Mouse (Mus musculus) T-helper 2 cell (primary cell): ENCODE measurements around the gene Malsu1.

Experiments used
- in situ Hi-C: fragments of 300-600 bp; cut with MboI, MseI; formaldehyde crosslinking; loops from one replicate; pipeline ENCODE4 v1.15.1; 2025; ENCODE audit warnings: high pct_unique_total_duplicates

The Malsu1 gene

DNA sequence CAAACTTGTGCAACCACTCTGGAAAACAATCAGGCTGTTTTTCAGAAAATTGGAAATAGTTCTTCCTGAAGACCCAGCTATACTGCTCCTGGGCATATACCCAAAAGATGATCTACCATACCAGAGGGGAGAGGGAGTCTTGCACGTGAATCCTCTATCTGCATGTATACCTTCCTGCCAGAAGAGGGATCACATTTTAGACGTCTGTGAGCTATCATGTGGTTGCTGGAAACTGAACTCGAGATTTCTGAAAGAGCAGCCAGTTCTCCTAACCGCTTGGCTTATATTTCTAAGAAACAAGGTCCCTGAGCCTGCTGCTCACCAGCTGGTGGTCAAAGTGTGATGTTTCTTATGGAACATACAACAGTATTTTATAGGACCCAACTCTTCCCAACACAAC is 5.2 kb upstream of the Malsu1 start:
- in situ Hi-C loops, result no loop called here

DNA sequence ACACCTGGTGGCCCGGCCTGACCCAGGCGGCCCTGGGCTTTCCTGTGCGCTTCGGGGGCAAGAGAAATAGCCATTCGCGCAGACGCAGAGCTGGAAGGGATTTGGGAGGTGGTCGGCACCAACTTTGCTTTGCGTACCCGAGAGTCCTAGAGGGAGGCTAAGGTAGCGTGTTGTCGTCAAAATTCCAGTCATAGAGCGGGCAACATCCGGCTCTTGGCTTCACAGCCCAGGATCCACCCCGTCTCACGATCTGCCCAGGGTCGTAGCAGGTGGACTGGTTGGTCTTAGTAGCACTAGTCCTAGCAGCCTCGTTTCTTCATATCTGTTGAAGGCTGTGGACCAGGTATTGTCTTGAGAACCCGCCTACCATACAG is 509 bp downstream of the Malsu1 start:
- in situ Hi-C loops, result no loop called here

DNA sequence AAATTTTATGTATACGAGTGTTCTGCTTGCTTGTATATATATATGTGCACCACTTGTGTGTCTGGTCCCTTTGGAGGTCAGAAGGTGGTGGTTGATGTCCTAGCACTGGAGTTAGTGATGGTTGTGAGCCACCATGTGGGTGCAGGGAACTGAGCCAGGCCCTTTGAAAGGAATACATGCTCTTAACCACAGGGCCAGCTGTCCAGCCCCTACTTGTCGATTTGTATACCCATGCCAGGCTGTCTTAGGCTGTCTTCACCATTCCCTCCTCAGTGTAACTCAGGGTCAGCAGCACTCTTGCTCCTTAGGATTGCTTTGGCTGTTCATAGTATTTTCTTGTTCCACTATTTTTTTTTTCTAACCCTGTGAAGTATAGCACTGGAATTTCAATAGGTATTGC is 4.3 kb downstream of the Malsu1 start:
- in situ Hi-C loops, result no loop called here

DNA sequence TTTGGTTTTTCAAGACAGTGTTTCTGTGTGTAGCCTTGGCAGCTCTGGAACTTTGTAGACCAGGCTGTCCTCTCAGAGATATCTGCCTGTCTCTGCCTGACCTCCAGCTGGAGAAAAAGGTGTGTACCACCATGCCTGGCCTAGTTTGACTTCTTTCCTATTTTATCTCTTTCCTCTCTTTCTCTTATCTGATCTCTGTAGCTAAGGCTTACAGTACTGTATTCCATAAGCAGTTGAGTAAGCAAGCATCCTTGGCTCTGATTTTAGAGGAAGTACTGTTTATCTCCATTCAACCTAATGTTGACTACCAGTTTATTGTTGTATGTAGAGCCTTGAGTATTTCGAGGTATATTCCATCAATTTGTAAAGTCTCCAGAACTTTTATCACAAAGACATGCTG is 5.7 kb downstream of the Malsu1 start:
- in situ Hi-C loops, result no loop called here

DNA sequence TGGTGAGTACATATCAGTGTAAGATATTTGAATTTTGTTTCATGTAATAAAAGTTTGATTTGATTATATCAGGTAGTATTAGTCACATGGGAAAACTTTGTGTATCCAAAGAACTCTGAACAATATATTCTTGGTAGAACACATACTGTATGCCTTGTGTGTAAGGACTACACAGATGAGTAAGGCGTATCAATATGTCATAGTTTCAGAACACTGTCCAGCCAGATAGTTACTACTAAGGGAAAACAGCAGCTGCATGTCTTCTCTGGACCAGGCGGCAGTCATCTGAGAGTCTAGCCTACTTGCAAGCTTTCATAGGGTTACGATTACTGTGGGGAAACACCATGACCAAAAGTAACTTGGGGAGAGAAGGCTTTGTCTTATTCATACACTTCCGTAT is 9.4 kb downstream of the Malsu1 start:
- in situ Hi-C loops, result no loop called here

DNA sequence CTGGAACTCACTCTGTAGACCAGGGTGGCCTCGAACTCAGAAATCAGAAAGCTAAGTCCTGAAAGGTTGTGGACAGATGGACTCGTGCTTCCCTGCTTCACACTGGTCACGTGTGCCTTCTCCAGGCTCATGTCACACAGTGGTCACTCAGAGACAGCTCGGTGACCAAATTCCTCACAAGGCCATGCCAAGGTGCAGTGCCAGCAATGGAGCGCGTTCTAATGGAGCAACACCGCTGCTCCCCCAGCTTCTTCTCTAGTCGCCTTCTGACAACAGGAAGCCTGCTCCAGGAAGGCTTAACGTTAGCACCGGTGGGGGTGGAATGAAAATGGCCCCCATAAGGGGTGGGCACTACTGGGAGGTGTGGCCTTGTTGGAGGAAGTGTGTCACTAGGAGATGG is 21.4 kb downstream of the Malsu1 start:
- in situ Hi-C loops, result no loop called here

DNA sequence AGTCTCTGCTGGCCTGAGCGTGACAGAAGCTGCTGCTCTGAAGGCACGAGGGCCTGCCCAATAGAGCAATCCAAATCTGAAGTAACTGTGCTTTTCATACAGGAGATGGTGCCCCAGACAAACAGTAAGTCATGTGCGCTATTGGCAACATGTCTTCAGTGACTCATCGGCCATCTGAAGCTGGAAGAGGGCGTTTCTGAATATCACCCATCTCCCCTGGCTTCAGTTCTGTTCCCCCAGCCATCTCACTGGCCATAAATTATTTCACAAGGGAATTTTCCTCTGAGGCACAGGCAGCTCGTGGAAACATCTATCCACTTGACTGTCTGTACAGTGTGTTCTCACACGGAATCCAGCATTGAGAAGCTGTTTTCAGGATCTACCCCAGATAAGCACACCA is 22.8 kb downstream of the Malsu1 start:
- in situ Hi-C loops, result no loop called here

DNA sequence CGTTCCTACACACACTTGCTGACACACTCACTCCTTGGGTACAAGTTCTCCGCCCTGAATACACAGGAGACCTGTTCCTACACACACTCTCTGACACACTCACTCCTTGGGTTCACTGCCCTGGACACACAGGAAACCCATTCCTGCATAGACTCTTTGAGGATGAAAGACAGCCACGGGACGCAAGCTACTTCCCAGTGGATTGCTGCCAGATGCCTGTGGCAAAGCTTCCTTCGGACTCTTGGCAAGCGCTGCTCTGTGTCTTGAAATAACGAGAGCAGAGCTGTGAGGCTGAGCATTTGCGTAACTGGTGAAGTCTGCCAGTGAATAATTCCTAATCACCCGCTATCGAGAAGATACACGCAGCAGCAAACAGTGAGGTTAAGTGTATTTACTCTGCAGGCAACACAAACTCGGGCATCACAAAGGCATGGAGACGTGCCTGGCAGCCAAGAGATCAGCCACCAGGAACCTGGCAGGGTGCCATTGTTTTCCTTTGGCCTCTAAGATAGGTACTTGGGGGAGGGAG is 23.4 kb downstream of the Malsu1 start:
- in situ Hi-C loops, result no loop called here

DNA sequence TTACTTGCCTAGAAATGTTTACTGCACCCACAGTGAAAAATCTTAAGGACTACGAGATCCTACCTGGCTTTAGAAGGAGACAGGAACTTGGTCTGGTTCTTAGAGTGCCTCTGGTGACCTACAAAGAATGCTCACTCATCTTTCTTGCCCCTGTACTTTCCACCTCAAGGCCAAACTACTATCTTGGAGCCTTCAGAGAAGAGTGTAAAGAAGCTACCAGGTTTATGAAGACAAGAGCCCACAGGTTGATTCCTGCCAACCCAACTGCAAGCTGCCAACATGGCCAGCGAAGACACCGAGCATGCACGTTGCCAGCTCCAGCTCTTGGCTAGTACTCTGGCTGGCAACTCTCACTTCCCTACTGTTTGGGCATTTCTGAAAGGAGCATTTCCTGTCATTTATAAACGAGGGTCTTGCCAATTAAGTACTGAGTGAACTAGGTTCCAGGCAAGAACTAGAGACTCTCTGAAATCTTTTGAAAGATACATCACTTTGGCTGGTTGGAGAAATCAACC is 24.1 kb downstream of the Malsu1 start:
- in situ Hi-C loops, result no loop called here

DNA sequence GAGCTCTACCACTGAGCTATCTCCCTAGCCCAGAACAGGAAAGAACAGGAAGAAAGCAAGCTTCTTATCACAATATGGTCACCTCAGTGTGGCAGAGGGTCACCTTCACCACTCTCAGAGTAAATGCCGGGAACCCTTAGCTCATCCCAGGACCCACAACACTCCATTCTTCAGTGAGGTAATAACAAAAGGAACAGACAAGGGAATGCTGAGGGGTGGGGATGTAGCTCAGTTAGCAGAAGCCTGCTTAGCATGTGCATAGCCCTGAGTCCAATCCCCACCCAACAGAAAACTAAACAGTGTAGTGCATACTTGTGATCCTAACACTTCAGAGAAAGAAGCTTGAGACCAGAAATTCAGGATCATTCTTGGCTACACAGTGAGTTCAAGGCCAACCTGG is 25.5 kb downstream of the Malsu1 start:
- in situ Hi-C loops, result no loop called here

DNA sequence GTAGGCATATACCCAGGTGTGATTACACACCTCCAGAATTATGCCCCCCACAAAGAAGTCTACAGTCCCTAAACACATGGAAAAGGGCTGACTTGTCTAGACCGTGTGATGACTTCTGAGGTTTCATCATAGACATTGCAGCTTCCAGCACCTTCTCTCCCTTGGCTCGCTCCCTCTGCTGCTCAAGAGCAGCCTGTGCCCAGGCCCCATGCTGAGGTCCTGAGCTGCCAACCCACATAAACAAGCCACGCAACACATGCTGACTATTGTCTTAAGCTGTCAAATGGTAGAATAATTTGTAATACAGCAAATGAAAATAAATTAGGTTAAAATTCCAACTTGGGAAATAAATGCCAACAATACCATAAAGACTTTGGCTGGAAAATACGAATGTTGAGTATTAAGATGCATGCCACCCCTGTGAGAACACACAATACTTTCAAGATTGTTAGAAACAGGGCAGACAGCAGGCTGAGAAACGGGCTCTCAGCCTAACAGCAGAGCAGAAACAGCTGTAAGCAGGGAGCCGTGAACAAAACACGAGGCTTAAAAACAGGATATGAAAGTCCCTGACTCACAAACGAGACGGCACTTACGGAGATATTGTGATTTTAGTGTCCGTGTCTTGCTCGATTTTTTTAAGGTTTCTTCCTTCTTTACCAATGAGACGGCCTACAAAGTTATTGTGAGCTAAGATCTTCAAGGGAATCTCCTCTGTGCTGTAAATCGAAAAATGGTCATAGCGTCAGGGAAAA is 33.3 kb downstream of the Malsu1 start:
- in situ Hi-C loops, result no loop called here

DNA sequence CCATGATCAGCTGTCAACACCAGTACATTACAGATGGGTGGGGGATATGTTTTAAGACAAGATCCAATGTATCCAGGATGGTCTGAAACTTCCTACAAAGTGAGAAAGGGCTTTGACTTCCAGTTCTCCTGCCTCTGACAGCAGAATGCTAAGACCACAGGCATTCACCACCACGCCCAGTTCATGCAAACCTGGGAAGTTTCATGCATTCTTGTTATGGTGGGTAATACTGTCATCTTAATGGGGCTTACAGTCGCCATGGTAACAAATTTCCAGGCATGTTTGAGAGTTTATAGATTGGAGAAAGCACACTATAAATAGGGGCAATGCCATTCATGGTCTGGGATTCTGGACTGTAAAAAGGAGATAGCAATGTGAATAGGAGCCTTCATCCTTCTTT is 35.6 kb downstream of the Malsu1 start:
- in situ Hi-C loops, result no loop called here

DNA sequence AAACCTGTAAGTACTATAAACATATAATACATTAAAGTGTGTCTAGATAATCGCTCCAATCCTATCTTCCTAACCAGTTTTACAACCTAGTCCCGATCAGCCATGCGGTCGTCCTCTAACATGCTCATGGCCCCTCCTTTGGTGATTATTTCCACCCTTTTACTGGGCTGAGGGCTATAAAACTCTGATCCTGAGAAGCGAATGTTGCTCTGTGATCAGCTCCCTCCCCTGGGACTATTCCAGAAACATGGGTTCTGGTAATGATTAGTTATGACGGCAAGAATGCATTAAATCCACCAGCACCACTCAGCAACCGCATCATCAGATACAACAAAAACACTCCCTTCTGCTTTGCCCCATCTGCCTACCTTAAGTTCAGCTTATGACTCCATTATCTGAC is 40.3 kb downstream of the Malsu1 start:
- in situ Hi-C loops, result no loop called here

DNA sequence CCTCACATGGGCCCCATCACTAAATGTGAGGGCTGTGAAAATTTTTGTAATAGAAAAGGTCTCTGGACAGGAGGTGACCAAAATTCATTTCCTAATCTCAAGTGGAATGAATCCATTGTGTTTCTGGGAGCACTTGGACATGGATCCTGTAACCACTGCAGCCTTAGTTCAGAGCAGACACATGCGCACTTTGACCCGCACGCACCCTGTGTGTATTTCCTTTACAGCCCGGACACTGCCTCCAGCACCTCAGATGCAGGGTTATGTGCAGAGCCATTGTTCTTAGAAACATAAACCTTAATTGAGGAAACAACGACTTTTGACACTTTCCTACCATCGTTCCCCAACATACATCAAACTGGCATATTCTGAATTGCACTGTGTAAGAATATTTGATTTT is 40.9 kb downstream of the Malsu1 start:
- in situ Hi-C loops, result no loop called here

DNA sequence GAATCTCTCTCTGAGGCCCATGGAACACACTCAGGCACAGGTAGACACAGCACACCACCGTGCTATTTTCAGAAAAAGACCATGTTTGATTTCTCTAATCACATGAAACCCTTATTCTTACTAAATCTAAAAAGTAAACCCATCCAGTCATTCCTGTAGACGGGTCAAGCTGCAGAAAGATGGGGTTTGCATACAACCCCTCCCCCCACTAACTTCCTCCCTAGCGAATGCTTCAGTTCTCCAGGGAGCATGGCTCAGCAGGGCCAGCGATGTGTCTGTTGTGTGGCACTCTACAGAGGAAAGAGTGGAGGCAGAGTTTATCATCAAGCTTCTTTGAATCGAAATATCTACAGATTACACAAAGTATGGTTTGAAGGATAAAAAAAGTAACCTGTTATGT is 42.0 kb downstream of the Malsu1 start:
- in situ Hi-C loops, result no loop called here

DNA sequence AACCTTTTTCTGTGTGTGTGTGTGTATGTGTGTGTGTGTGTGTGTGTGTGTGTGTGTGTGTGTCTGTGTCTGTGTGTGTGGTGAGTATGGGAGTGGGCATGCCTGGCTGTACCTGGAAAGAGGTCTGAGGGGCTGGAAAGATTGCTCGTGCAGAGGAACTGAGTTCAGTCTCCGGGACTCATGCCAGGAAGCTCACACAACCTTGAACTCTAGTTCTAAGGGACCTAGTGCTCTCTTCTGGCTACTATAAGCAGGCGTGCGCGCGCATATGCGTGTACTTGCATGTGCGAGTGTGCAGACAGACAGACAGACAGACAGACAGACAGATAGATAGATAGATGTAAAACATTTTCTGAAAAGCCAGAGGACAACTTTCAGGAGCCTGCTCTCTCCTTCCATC is 42.6 kb downstream of the Malsu1 start:
- in situ Hi-C loops, result no loop called here

DNA sequence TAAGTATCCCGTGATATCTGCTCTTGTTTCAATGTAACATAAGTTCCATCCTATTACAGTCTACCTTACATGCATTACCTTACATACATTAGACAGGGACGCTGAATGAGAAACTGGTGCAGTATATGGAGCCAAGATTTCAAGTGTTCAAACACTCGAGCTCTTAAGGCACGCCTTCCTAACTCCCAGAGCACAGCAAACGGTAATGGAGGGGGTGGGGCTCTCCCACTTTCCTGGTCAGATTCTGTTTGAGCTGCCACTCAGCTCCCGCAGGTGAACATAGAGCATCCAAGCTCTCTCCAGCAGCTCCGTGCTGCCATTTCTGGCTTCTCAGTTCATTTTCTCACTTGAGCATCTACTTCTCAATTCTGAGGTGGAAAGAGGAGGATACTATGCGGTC is 44.9 kb downstream of the Malsu1 start:
- in situ Hi-C loops, result no loop called here

DNA sequence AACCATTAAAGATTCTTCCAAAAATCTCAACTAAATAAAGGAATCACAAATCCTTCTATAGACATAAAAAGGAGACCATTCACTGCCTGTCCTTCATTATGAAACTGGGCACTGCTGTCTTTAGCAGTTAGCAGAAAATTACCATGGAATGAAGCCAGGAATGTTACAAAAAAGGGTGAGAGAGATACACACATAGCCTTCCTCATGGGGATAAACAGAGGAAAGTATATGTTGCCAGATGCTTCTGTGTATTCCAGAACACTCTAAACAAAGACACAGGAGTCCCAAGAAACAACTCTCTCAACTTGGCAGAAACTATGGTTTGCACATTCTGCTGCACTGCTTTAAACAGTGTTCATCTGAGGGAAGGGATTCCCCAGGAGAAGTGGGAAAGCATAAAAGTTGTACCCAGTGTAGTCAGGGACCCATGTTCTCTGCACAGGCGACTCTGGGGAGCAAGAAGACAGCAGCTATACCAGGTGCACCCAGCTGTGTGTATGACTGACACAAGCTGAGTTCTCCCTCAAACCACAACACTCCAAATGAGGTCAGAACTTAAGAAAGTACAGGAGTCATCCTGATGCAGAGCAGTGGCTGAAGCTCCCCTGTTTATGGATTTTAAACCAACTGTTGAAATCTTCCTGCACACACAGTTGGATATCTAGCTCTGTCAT is 46.0 kb downstream of the Malsu1 start:
- in situ Hi-C loops, result no loop called here

DNA sequence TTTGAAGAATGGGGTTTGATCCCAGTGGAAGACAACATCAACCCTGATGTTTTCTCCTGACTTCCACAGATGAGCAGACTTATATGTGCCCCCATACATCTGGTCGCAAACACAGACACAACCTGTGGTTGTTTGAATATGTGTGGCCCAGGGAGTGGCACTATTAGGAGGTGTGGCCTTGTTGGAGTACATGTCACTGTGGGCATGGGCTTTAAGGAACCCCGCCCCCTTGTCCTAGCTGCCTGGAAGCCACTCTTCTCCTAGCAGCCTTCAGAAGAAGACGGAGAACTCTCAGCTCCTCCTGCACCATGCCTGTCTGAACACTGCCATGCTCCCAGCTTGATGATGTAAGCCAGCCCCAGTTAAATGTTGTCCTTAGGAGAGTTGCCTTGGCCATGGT is 46.8 kb downstream of the Malsu1 start:
- in situ Hi-C loops, result no loop called here

DNA sequence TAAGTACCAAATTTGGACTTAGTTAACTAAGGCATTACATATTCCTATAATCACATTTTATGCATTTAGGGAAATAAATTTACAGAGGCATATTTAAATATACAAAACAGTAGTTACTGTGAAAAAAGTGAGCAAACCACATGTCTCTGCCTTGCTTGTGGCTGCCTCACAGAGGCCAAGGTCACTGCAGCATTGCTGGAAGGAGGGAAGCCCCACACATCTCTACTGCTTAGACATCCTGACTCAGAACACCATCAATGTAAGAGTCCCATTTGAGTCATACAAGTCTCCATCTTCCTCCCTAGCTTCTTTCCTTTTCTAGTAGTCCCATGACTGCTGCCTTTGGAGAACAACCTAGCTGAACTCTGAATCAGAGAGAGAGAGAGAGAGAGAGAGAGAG is 56.7 kb downstream of the Malsu1 start:
- in situ Hi-C loops, result no loop called here

DNA sequence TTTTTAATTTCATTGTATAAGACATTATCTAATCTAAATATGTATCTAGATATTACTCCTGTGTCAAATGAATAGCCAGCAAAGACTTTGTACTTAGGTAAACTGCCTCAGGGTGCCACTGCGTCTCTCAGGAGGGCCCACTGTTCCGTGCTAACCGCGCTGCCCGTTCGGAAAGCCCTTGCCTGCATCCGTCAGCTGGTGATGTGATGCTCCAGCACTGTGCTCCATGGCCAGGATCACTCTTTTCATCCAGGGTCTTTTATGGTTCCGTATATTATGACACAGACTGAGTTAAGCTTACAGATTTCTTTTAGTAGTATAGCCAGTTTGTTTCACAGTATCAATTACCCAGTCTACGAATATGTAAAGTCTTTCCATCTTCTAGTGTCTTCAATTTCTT is 58.3 kb downstream of the Malsu1 start:
- in situ Hi-C loops, result no loop called here

DNA sequence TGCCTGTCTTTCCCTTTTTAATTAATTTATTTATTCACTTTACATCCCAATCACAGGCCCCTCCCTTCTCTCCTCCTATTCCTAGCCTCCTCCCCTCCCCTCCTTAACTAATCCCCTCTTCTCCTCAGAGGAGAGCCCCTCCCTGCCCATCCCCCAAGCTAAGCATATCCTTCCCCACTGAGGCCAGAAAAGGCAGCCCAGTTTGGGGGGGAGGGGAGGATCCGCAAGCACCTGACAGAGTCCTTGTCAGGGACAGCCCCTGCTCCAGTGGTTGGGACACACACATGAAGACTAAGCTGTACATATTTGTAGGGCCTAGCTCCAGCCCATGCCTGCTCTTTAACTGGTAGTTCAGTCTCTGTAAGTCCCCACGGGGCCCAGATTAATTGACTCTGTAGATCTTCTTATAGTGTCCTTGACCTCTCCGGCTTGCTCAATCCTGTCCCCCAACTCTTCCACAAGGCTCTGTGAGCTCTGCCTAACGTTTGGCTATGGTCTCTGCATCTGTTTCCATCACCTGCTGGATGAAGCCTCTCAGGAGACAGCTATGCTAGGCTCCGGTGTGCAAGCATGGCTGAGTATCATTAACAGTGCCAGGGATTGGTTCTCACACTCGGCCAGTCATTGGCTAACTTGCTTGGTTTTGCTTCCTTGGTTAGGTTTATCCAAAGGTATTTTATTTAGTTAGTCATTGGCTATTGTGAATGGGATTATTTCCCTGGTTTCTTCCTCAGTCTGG is 58.9 kb downstream of the Malsu1 start:
- in situ Hi-C loops, result no loop called here
